Mouse (Mus musculus): ENCODE results near the gene Usp34.

DNA sequence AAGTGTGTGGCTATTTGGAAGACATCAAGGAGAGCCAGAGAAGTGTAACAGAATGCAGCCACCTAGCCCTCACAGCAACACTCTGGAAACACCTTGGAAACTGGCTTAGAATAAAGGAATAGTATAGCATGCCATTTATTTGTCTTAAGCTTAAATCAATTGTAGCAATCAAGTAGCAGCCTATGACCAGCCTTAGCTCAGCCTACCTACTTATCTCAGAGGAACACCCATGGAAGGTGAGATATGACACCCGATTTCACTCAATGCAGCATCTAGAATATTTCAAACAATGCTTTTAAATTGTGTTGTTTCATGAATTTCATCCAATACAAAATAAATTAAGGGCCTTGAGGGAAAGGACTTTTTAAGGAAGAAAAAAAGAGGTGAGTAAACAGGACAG is 183.3 kb downstream of the Usp34 start:
- TF ChIP-seq CTCF (IDR thresholded peaks at IDR 0.05; ENCODE audit: low read depth): no peak
- no peak for TF ChIP-seq EP300 (optimal IDR thresholded peaks at IDR 0.05)

Measured in stomach, postnatal 0 days (tissue).